Mouse (Mus musculus): ENCODE results near the gene Rnd1.

DNA sequence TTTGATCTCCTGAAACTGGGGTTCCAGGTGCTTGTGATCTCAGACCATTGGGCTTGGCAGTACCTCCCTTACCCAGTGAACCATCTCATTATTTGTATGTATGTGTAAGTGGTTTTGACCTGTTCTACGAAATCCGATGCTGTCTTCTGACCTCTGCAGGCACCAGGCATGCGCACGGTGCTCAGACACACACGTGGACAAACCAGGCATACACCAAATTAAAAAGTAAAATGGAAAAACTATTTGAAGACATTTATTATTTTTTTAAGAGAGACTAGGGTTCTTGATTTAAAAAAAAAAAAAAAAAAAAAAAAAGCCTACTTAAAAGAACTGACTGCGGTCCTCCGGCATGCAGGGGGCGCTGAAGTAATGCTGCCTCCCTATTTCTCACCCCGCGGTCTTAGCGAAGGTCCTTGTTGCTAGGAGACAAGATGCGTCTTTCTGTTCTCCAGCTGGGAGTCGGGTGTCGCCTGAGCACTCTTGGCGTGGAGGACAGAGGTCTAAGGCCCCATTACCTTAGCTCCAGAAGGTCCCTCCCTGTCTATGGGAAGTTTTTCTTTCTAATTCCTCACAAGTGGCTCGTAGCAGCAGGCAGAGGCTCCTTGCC lies 30.6 kb upstream of the Rnd1 start, which contains the start of gene Ccdc65:
- peak; percentile 73 for TF ChIP-seq CTCF (IDR thresholded peaks at IDR 0.05; ENCODE audit: low read depth)
- no peak for TF ChIP-seq EP300 (IDR thresholded peaks at IDR 0.05; ENCODE audit: low read depth)

All from heart, postnatal 0 days (tissue).